Mouse (Mus musculus) brain, embryonic 18.5 days (tissue): ENCODE results near the gene Sox8.
A peak's percentile ranks its signal among the peaks of the same experiment; 100 is the strongest.

Experiments used
- DNase-seq: peaks from one replicate; pipeline ENCODE4 v3.0.0-alpha.2; 2012; ENCODE audit warnings: low read depth, low spot score

Gene Sox8

DNA sequence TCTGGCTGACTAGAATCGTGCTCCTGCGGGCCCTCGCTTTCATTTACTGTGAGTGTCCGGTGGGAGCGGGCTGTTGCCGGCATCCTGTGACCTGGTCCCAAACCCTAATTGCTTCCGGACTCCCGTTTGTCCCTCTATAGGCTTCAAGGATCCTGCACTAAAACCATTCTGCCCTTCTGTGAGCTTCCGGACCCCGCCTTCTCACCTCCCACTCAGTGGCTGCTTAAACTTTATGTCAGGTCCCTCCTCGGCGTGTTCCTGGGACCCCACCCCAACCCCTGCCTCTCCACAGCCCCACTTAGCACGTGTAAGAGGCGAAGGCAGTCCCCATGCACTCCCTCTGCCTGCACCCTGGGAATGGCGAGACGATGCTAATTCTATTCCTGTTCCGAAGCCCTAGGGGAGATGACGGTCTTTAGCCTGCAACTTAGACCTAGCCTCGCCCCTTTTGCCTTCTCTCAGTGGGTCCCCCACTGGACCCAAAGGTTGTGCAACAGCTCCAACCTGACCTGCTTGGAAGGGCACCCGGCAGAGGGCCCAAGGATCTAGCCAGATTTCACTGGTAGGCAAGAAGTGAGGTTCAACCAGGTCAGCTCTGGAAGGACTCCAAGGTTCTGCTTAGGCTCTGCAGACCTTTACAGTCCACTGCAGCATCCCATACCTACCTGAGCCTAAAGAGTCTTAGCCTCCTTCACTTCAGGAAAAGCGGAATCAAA, 9.0 kb upstream of the Sox8 start:
- DNase-seq = no peak

DNA sequence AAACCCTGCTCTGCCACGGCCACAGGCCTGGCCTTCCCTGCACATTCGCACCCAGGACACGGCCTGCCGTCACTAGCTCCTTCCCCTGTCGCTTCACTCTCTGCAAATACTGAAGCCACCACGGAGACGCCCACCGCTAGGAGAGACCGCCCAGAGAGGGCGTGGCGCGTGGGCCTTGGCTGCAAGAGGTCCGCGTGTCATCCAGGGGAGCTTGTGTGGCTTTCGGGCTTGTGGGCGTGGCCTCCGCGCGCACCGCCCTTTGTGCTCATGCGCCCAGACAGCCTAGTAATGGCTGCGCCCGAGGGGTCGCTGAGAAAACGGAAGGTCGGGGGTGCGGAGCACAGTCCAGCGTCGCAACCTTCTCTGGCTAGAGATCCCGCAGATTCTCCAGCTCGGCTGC, 8.4 kb upstream of the Sox8 start, which contains the start of gene Lmf1:
Gene Lmf1 (plus strand): TSS at position 166 of the 400 bp plus-strand sequence.
- DNase-seq = peak; percentile 89

DNA sequence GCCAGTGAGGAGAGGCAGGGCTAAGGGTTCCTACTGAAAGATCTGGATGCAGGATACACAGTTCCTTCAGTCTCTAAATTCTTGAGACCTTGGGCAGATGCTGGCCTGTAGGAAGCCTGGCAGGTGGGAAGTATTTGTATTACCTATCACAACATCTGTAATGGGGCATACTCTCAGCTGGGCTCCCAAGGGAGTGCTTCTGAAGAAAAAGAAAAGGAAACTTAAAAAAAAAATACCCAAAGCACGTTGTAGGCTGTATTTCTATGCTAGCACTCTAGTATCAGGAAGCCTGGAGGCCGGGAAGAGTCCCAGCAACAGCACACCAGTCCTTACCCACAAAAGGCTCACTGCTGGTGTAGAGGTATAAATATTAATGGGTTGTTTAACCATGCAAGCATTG, 7.2 kb upstream of the Sox8 start:
- DNase-seq = no peak

DNA sequence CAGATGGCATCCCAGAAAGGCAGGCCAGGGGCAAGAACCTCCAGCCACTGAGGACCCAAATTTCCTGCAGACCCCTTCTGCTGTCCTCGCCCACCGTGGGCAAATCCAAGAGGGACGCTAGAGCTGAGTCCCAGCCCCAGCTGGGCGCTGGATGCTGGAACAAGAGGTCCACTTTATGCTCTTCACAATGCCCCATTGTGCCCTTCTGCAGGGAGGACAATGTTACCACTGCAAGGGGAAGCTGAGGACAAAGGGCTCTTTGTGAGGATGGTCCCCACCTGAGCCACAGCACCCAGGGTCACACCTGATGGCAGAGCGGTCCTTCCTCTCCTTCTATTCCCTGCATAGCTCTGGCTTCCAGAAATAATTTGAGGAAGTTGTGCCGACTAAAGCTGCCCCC, 6.8 kb upstream of the Sox8 start:
- DNase-seq = no peak

DNA sequence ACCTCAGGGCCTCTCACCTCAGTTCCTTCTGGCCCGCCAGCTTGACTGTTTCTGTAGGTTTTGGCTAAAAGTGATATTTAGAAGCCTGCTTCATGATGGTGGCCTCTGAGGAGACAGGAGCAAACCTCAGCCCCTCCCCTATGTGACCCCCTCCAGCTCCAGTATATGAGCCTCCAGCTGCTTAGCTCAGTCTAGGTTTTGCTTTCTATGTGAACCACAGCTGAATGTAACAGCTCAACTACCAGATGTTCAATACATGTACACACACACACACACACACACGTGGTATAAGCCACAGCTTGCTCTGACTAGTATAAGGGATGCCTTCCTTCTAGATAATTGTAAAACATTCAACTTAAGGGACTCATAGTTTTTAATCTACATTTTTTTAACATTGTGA, 5.5 kb upstream of the Sox8 start:
- no peak for DNase-seq

DNA sequence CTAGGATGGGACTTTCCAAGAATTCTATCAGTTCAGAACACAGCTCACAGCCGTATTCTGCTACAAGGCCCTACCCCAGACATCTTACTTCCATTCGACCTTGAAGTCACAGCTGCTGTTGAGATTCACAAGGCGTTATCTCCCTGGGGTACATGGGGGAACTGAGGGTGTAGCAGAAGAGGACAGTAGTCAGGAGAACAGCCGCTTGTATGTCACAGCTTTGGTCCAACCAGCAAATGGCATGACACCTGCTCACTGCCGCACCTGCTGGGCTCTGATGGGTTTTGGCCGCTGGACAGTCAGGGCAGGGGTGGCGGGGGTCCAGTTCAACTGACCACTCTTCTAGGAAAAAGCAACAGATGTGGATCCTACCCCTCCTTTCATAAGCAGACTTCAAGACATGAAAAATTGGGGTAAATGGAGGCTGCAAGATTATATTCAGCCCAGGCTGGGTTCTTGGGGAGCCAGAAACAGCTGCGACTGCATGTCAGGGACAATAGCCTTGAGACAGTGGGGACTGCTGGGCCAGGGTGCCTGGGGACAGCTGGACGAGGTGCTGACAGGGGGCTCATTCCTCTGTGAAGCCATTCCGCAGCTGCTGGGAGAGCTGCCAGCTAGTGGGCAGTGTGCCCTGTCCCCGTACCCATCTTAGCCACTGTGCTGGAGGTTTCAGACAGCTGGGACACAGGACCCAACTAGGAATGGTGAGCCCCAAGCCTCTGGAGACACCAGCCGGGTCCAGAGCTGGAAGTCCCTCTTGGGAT, 4.9 kb upstream of the Sox8 start:
- no peak for DNase-seq

DNA sequence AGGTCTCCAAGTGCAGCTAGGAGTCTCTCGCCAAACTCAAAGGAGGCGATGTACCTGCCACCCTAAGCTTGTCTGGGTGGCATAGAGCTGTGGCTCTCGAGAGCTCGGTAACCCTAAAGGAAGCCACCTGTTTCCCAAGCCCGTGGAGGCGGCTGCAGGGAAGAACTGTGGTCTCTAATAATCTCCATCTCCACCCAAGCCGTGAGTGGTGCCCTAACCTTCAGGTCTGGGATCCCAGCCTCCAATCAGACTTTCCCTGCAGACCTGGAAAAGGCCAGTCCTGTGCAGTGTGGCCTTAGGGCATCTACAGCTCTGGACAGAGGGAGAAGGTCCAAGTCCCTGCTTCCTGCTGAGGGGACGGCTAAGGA, 951 bp upstream of the Sox8 start:
- DNase-seq = no peak

DNA sequence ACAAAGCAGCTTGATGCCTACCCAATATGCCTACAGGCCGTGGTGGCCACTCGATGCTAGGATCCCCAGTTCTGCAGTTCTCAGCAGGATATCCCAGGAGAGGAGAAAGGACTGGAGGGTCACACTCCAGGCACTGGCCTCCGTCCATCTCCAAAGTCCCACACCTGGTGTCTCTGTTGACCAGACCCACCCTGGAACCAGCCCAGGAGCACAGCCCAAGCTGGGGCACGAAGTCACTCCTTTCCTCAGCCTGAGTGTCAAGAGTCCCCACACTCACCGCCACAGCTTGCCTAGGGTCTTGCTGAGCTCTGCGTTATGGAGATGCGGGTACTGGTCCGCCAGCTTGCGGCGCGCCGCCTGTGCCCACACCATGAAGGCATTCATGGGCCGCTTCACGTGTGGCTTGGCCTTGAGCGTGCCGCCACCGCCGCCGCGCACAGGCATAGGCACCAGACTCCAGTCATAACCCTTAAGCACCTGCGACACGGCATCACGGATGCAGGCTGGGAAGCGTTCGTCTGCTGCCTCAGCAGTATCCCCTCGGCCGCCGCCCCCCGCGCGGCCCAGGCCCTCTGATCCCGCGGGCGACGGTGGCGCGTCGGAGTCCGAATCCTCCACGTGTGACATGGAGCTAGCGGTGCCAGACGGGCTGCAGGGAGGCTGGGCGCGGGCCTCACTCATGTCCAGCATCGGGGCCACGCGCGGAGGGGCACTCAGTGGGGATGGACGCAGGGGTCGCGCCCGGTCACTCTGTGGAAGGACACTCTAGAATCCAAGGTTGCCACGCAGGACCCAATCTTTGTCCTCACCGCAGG, 446 bp downstream of the Sox8 start:
- DNase-seq = no peak

DNA sequence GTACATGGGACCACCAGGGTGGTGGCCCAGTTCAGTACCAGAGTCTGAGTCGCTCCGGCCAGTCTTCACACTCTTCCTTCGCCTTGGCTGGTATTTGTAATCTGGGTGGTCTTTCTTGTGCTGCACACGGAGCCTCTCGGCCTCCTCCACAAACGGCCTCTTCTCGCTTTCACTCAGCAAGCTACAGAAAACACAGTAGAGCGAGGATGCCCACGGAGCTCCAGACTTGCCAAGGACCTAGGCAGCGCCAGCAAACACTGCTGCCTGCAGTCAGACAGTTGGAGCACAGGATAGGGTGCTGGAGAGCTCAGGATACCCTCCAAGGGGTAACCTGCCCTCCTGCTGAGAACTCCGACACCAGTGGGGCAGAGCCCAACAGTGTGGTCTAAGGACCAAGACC, 1.6 kb downstream of the Sox8 start:
- DNase-seq = no peak

DNA sequence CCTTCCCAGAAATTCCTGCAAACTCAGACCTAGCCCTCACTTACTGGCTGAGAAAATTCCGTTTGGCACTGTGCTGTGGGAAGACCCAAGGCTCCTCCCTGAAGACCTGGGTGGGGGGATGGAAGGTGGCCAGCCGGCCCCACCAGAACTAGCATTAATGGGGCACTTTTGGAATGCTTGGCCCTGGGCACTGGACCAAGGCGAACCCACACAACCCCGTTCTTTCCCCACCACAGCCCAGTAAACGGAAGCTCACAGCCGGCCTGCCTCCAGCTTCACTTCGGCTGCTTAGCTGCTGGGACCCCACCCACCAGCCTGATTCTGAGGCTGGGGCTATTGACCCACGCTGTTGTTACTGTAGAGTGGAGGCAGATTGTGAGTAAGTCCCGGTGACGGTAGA, 2.3 kb downstream of the Sox8 start:
- no peak for DNase-seq

DNA sequence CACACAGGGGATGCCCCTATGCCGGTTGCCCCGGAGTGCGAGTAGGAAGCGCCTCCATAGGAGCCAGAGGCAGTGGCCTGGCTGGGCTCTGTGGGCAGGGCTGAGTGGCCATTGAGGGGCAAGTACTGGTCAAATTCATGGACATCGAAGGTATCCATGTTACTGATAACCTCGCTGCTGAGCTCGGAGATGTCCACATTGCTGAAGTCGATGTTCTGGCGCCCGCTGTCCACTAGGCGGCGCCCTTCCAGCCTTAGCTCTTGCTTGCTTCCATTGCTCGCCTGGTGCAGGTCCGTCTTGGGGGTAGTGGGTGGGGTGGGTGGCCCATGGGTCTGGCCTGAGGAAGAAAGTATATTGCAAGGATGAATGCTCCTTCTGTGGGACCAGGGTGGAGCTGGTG, 2.7 kb downstream of the Sox8 start:
- DNase-seq = no peak

DNA sequence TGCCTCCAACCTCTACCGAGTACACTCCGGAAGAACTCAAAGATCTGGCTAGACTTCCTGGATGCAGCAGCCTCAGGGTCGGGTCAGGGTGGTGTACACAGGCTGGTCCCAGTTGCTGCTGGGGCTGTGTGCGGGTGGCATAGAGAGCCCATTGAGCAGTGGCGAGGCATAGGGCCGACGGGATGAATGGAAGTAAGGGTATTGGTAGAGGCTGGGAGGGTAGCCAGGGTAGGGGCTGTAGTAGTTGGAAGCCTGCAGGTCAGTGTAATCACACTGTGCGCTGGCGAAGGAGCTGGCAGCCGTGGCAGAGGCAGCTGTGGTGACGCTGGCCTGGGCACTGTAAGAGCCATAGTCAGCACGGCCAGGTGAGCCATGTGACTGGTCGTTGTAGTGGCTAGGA, 3.2 kb downstream of the Sox8 start:
- no peak for DNase-seq

DNA sequence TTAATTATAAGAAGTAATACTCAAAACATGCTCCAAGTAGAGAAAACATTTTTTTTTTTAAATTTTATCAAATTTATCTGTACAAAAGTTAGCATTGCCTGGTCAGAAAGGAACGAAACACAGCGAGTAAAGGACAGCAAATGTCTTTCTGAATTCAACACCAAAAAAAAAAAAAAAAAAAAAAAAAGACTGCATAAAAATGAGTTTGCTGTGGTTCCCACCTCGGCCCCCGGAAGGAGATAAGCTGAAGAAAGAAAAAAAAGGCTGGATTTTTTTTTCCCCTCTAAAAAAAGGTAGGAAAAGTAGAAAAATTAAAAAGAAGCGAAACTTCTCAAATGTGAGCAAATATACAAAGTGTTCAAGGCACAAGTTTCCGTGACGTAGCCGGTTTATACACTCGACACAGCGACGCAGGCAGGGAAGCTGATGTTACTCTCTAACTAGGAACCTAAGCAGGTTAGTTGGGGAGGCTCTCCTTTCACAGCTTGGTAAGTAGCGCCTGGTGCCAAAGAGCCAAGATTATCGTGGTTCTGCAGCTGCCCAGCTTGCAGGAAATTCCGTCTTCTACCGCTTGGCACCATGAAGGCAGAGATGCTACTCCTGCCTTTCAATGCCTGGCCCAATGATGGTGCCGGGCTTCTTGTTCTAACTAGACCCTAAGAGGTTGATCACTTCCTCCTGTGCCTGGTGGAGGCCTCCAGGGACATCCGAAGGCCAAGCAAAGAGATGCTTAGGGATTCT, 4.5 kb downstream of the Sox8 start:
- DNase-seq = no peak

DNA sequence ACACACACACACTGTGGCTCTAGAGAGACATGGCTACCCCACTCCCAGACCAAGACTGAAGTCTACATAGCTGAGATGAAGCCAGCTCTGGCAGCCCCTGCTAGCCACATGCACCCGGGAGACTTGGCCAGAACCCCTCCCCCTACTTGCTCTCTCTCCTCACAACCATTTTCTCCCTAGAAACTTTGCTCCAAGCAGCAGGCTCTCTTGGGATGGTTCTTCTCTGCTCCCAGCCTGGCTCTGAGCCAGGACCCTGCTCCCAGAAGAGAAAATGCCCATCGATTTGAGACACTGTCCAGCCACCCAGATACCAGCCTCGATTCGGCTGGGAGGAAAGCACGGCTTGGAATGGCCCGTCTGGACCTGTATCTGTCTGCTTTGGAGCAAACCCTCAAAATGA, 5.2 kb downstream of the Sox8 start:
- DNase-seq = no peak

DNA sequence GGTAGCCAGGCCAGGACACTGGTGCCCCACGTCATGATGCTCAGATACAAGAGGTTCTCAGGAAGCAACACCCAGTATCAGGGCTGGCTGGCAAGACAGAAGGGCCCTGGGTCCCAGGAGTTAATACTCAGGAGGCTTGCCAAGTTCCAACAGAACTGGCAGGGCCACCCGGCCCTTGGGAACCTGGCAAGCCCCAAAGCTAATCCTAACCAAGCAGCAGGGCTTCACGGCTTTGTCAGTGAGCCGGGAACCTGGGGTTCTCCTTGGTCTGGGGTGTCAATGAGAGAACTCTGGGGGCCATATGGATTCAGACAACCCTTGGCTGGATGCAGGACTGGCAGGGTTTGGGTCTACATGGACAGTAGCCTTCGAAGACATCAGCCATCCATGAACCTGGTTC, 6.0 kb downstream of the Sox8 start:
- DNase-seq = no peak

DNA sequence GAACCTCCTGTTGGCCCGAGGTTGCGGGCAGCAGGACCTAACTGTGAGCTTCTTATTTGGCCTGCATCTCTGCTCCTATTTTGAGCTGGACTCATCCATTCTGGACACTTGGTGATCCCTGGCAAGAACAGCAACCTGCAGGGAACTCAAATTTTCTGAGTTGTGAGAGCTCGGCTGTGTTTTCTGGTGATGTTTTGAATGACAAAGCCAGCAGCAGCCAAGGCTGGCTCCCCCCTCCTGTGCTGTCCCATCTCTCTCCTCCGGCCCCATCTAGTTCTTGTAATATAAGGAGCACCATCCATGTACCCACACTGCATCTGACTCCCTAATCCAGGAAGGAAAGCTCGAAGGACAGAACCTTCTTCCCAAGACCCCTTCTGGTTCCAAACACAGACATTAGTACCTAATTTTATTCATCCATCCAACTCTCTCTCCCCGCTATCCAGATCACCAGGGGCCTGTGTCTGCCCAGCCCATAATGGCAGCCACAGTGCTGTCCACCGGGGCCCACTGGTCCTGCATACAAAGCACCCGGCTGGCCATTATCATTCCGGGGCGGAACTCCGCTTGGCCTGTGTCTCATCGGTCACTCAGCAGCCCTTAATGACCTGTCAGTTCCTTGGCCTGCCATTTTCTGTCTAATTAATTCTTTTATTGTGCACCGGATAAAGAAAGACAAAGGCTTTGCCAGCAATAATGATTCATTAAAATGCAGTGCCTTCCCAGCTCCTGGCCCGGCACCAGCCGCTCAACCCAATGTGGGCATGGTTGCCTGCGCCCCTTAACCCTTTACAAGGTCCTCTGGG, 9.1 kb downstream of the Sox8 start:
- no peak for DNase-seq

DNA sequence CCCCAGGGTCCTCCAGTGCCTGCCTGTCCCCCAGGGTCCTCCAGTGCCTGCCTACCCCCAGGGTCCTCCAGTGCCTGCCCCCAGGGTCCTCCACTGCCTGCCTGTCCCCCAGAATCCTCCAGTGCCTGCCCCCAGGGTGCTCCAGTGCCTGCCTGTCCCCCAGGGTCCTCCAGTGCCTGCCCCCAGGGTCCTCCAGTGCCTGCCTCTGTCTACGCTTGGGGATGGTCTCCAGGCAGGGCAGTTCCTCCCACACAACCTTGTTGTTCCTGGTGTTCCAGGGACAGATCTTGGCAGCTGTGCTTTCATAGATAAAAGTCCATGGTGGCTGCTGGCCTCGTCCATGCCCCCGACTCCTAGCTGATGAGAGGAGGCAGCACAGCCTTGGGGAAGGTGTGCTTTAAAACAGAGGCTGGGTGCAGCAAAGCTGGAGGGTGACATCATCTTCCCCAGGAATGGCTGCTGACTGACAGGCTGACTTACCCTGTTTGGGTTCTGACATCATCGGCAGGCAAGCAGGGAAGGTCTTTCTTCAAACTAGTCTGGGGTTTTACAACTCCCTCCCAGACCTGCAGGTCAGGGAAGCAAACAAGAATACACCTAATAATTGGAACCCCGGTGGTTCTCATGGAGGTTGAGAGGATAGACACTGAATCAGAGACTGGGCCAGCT, 9.8 kb downstream of the Sox8 start:
- no peak for DNase-seq

DNA sequence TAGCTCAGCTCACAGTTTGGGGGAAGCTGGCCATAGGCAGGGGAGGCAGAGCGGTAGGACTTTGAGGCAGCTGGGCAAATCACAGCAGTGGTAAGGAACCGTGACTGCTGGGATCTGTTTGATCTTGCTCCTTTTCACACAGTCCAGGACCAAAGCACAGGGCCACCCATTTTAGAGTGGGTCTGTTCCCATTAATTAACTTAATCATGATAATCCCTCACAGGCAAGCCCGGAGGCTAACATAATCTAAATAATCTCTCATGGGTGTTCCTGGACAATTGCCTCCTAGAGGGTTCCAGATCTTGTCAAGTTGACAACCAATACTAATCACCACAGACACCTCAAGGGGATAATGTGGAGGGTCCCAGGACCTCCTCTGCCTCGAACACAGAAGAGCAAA, 10.9 kb downstream of the Sox8 start:
- DNase-seq = no peak

DNA sequence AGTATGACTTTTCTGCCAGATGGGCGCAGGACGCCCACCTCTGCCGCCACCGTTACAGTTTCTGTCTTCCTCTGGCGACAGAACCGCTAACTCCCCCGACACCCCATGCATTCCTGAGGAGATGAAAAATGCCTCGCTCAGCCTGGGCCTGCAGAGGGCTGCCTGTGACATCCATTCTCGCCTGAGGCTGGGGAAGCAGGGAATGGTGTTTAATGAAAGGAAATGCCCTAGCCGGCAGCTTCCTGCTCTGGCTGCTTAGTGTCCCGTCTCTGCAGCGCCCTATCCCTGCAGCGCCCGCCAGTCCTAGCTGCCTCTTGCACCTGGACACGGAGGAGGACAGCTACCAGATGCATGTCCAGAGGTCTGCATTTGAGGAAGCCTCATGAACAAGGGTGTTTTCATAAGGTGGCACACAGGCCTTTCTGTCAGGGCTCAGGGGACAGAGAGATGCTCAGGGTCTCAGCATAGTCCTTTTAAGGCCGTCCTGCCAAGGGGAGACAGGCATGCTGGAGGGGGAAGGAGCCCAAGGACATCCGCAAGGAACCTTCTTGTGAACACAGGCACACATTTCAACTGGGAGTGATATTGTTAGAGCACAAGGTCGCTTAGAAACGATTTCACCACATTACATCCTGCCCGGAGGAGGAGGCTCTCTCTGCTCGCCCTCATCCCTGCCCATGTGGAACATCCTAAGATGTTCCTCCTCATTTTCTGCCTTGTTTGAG, 13.7 kb downstream of the Sox8 start:
- DNase-seq = no peak
